8 mouse cellular contexts compared by ENCODE assay signal in the genomic region with DNA sequence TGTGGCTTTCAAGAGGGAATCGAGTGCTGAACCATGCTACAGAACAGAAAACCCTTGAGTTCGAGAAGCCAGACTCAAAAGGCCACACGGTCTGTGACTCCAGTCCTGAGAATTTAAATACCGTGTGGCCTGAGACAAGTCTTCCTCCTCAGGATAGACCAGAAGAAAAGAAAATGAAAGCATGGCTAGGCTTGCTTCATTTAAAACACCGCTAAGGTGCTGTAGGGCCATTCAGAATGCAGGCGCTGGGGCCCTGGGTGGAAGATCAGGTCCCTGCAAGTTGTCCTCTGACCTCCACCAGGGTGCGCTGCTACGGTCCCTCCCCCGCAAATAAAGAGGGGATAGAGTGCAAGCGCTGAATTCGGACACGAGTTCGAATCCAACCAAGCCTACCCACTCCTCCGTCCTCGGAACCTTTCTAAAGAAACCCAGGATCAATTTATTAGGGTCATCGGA. TPM values are rescaled to one million over a fixed set of nuclear protein-coding genes. Genes with fewer than 3 reads are reported as not detected.
DNase-seq lines count a peak whose midpoint lies in the region; ATAC-seq and TF ChIP-seq lines count a peak whose summit lies in the region.

No protein-coding gene starts in this region.

- WGBS in forebrain, embryonic 12.5 days = 9% methylated on average over 16 of the region's 16 CpGs
- WGBS in intestine, embryonic 14.5 days = 9% methylated on average over 16 of the region's 16 CpGs
- WGBS in liver, postnatal 0 days (ENCODE audit: insufficient replicate concordance) = 7% methylated on average over 16 of the region's 16 CpGs
- WGBS in neural tube, embryonic 12.5 days = 13% methylated on average over 16 of the region's 16 CpGs

- H3K27me3 ChIP-seq in forebrain, embryonic 12.5 days = no peaks in the 10 kb centered on the region
- no peaks in the 10 kb centered on the region for H3K27me3 ChIP-seq in intestine, embryonic 14.5 days (replicated peaks; ENCODE audit: control insufficient read depth, insufficient read depth, low read length)
- no peaks in the 10 kb centered on the region for H3K27me3 ChIP-seq in liver, postnatal 0 days (ENCODE audit: insufficient read depth, low read length)
- no peaks in the 10 kb centered on the region for H3K27me3 ChIP-seq in neural tube, embryonic 12.5 days (replicated peaks)

- H3K36me3 ChIP-seq in forebrain, embryonic 12.5 days (replicated peaks) = peaks cover 32% of the 10 kb centered on the region
- peaks cover 39% of the 10 kb centered on the region for H3K36me3 ChIP-seq in intestine, embryonic 14.5 days (ENCODE audit: control insufficient read depth, insufficient read depth, low read length)
- H3K36me3 ChIP-seq in liver, postnatal 0 days (replicated peaks; ENCODE audit: insufficient read depth, low read length) = peaks cover 15% of the 10 kb centered on the region
- peaks cover 20% of the 10 kb centered on the region for H3K36me3 ChIP-seq in neural tube, embryonic 12.5 days

- H3K9me3 ChIP-seq in forebrain, embryonic 12.5 days = 0 out of 2 replicates have a peak, but pooled peaks cover 10% of the 10 kb centered on the region
- H3K9me3 ChIP-seq in intestine, embryonic 14.5 days (ENCODE audit: control insufficient read depth, low read length) = 0 out of 2 replicates have a peak, but pooled peaks cover 4% of the 10 kb centered on the region
- H3K9me3 ChIP-seq in liver, postnatal 0 days (ENCODE audit: low read length) = peaks cover 4% of the 10 kb centered on the region; the same call in 1 of the 2 replicates
- no peaks in the 10 kb centered on the region for H3K9me3 ChIP-seq in neural tube, embryonic 12.5 days

- 0 out of 2 replicates have a peak, but pooled peaks have one; percentile 50 for ATAC-seq in cerebellum, adult (ENCODE audit: insufficient number of reproducible peaks, low FRiP score, low TSS enrichment)
- ATAC-seq in forebrain, embryonic 12.5 days (ENCODE audit: low FRiP score) = peak; percentile 54
- ATAC-seq in intestine, embryonic 14.5 days (replicated peaks; ENCODE audit: low FRiP score, low TSS enrichment, low read depth) = peak; percentile 48
- peak; percentile 78 for ATAC-seq in liver, postnatal 0 days
- ATAC-seq in neural tube, embryonic 12.5 days (ENCODE audit: low FRiP score, low read depth) = peak; percentile 48; the same call in 1 of the 2 replicates

- no peak for TF ChIP-seq EP300 in liver, postnatal 0 days (IDR thresholded peaks at IDR 0.05; ENCODE audit: low read depth)

- peak overlapping the region; percentile 88 for H3K9ac ChIP-seq in forebrain, embryonic 12.5 days
- peak overlapping the region; percentile 95 for H3K9ac ChIP-seq in intestine, embryonic 14.5 days (ENCODE audit: low read length)
- peak overlapping the region; percentile 86 for H3K9ac ChIP-seq in liver, postnatal 0 days (replicated peaks)
- peak overlapping the region; percentile 87 for H3K9ac ChIP-seq in neural tube, embryonic 12.5 days

- H3K4me1 ChIP-seq in forebrain, embryonic 12.5 days = peaks cover 17% of the 10 kb centered on the region
- peaks cover 13% of the 10 kb centered on the region; the same call in 1 of the 2 replicates for H3K4me1 ChIP-seq in intestine, embryonic 14.5 days (replicated peaks; ENCODE audit: control insufficient read depth, insufficient read depth, low read length)
- peaks cover 7% of the 10 kb centered on the region; the same call in 1 of the 2 replicates for H3K4me1 ChIP-seq in liver, postnatal 0 days (ENCODE audit: insufficient read depth)
- H3K4me1 ChIP-seq in neural tube, embryonic 12.5 days = peaks cover 10% of the 10 kb centered on the region; the same call in 1 of the 2 replicates

- H3K27ac ChIP-seq in forebrain, embryonic 12.5 days = peak overlapping the region; percentile 75
- peak overlapping the region; percentile 73 for H3K27ac ChIP-seq in intestine, embryonic 14.5 days (ENCODE audit: low read depth)
- 0 out of 2 replicates have a peak overlapping the region, but pooled peaks have one; percentile 49 for H3K27ac ChIP-seq in liver, postnatal 0 days (ENCODE audit: low read depth)
- H3K27ac ChIP-seq in neural tube, embryonic 12.5 days = no peak overlapping the region

- peak overlapping the region; percentile 65 for H3K4me2 ChIP-seq in forebrain, embryonic 12.5 days
- peak overlapping the region; percentile 61 for H3K4me2 ChIP-seq in intestine, embryonic 14.5 days (ENCODE audit: low read length)
- H3K4me2 ChIP-seq in liver, postnatal 0 days (ENCODE audit: low read depth, low read length) = peak overlapping the region; percentile 85
- peak overlapping the region; percentile 81 for H3K4me2 ChIP-seq in neural tube, embryonic 12.5 days (replicated peaks)

- DNase-seq in right cerebral cortex, postnatal 10 days (ENCODE audit: low spot score in 2 of 2) = peak; percentile 53 to 57
- DNase-seq in right cerebral cortex, postnatal 36 days (ENCODE audit: low spot score in 2 of 2) = no peak
- peak; percentile 73 for DNase-seq in intestine, embryonic 14.5 days (ENCODE audit: low spot score)
- peak; percentile 76 for DNase-seq in liver, postnatal 0 days
- DNase-seq in thymus, postnatal 36 days = peak; percentile 75 to 80

- H3K4me3 ChIP-seq in forebrain, embryonic 12.5 days (replicated peaks) = peak overlapping the region; percentile 78
- peak overlapping the region; percentile 98 for H3K4me3 ChIP-seq in intestine, embryonic 14.5 days (ENCODE audit: low read depth, low read length)
- H3K4me3 ChIP-seq in liver, postnatal 0 days (ENCODE audit: low read depth, low read length) = peak overlapping the region; percentile 73
- peak overlapping the region; percentile 69 for H3K4me3 ChIP-seq in neural tube, embryonic 12.5 days

- peak; percentile 75 for TF ChIP-seq CTCF in liver, postnatal 0 days (IDR thresholded peaks at IDR 0.05; ENCODE audit: low read depth)

RNA-seq across cellular contexts. Expression of a gene that starts 0.5 kb away (rescaled TPM):
- polyA plus RNA-seq in forebrain, embryonic 12.5 days (2016; fragmentation: Nextera tagmentation; extraction: Ambion mirVana) = 82.0 and 86.0 TPM in 2 replicates
- 106 and 113 TPM in 2 replicates for polyA plus RNA-seq in intestine, embryonic 14.5 days (2014; fragmentation: Nextera tagmentation; extraction: Ambion mirVana)
- 18.8 and 23.9 TPM in 2 replicates for polyA plus RNA-seq in liver, postnatal 0 days (2015; fragmentation: Nextera tagmentation; extraction: Ambion mirVana)
- polyA plus RNA-seq in neural tube, embryonic 12.5 days (2016; fragmentation: Nextera tagmentation; extraction: Ambion mirVana) = 52.1 and 53.4 TPM in 2 replicates

RNA-seq across cellular contexts. Expression of a gene that starts 25.5 kb away (rescaled TPM):
- 2.2 and 2.7 TPM in 2 replicates for polyA plus RNA-seq in forebrain, embryonic 12.5 days (2016; fragmentation: Nextera tagmentation; extraction: Ambion mirVana)
- polyA plus RNA-seq in intestine, embryonic 14.5 days (2014; fragmentation: Nextera tagmentation; extraction: Ambion mirVana) = 0.75 and 0.84 TPM in 2 replicates
- polyA plus RNA-seq in liver, postnatal 0 days (2015; fragmentation: Nextera tagmentation; extraction: Ambion mirVana) = 0.08 and 0.09 TPM in 2 replicates
- 3.4 TPM in 2 replicates for polyA plus RNA-seq in neural tube, embryonic 12.5 days (2016; fragmentation: Nextera tagmentation; extraction: Ambion mirVana)

RNA-seq across cellular contexts. Expression of a gene that starts 31.2 kb away (rescaled TPM):
- 94.4 and 95.5 TPM in 2 replicates for polyA plus RNA-seq in forebrain, embryonic 12.5 days (2016; fragmentation: Nextera tagmentation; extraction: Ambion mirVana)
- polyA plus RNA-seq in intestine, embryonic 14.5 days (2014; fragmentation: Nextera tagmentation; extraction: Ambion mirVana) = 63.9 and 70.3 TPM in 2 replicates
- polyA plus RNA-seq in liver, postnatal 0 days (2015; fragmentation: Nextera tagmentation; extraction: Ambion mirVana) = 31.7 and 32.3 TPM in 2 replicates
- 138 and 140 TPM in 2 replicates for polyA plus RNA-seq in neural tube, embryonic 12.5 days (2016; fragmentation: Nextera tagmentation; extraction: Ambion mirVana)

Comparison
In these comparisons a context has a peak if more than half of its experiments do, and no peak if none do; other contexts are left out.
1. DNase-seq: peak in right cerebral cortex, postnatal 10 days (2 of 2), intestine, embryonic 14.5 days (single experiment), liver, postnatal 0 days (single experiment) and thymus, postnatal 36 days (2 of 2); none in right cerebral cortex, postnatal 36 days (0 of 2).
2. Peak in every context shown above with its lines, with median percentiles within 50 percentile points of each other: ATAC-seq, H3K4me2 ChIP-seq, H3K4me3 ChIP-seq and H3K9ac ChIP-seq.